Mouse (Mus musculus): ENCODE results near the gene Ctxn2. TPM values are rescaled to one million over a fixed set of nuclear protein-coding genes. Genes with fewer than 3 reads are reported as not detected.
"Not testable (repeated sequence)": the region's sequence is repeated elsewhere in the genome, so short reads cannot be mapped to it uniquely, and the experiment has no call there.

Gene Ctxn2
- 11.9 and 20.2 TPM in 2 replicates for polyA plus RNA-seq (2014; fragmentation: Nextera tagmentation; extraction: Ambion mirVana)

GRCm38 (mm10) chr2:125135903-125136811, at the start of gene Ctxn2:
TSS of gene Ctxn2 (plus strand) at chr2:125136692.
- peak within 1 kb of the TSS; percentile 82 for H3K27ac ChIP-seq (replicated peaks; ENCODE audit: low read depth, low read length)
- H3K27me3 ChIP-seq (ENCODE audit: control insufficient read depth, insufficient read depth, low read length), result no peaks in the 10 kb centered on the region
- DNase-seq (peak; percentile 81), ATAC-seq (ENCODE audit: low FRiP score, low TSS enrichment) (peak; percentile 53; the same call in 1 of the 2 replicates)
- H3K4me2 ChIP-seq (ENCODE audit: low read length), result peak within 1 kb of the TSS; percentile 62
- under 1% methylated on average over 39 of the region's 39 CpGs for WGBS
- H3K4me1 ChIP-seq (ENCODE audit: control insufficient read depth, insufficient read depth, low read length), result no peaks in the 10 kb centered on the region
- no peaks in the 10 kb centered on the region for H3K36me3 ChIP-seq (ENCODE audit: control insufficient read depth, insufficient read depth, low read length)
- no peaks in the 10 kb centered on the region for H3K9me3 ChIP-seq (ENCODE audit: control insufficient read depth, low read length)
- H3K9ac ChIP-seq (replicated peaks; ENCODE audit: low read length), result peak within 1 kb of the TSS; percentile 59
- H3K4me3 ChIP-seq (replicated peaks; ENCODE audit: low read depth, low read length), result peak within 1 kb of the TSS; percentile 46

- H3K9me3 ChIP-seq (ENCODE audit: control insufficient read depth, low read length), result no peaks in the 10 kb centered on the region
- H3K27me3 ChIP-seq (ENCODE audit: control insufficient read depth, insufficient read depth, low read length), result no peaks in the 10 kb centered on the region
- WGBS, result 92% methylated on average over 7 of the region's 7 CpGs
- ATAC-seq (ENCODE audit: low FRiP score, low TSS enrichment), result no peak
- H3K27ac ChIP-seq (replicated peaks; ENCODE audit: low read depth, low read length), result no peak overlapping the region
- H3K4me1 ChIP-seq (ENCODE audit: control insufficient read depth, insufficient read depth, low read length), result no peaks in the 10 kb centered on the region
- no peak overlapping the region for H3K9ac ChIP-seq (replicated peaks; ENCODE audit: low read length)
- H3K4me2 ChIP-seq (ENCODE audit: low read length), result no peak overlapping the region
- H3K4me3 ChIP-seq (replicated peaks; ENCODE audit: low read depth, low read length), result no peak overlapping the region
- no peak for DNase-seq
- peaks cover 46% of the 10 kb centered on the region for H3K36me3 ChIP-seq (ENCODE audit: control insufficient read depth, insufficient read depth, low read length)
These were observed 47.7 kb upstream of the Ctxn2 start for GRCm38 (mm10) chr2:125088757-125089156.

- H3K27me3 ChIP-seq (ENCODE audit: control insufficient read depth, insufficient read depth, low read length); H3K9ac ChIP-seq (replicated peaks; ENCODE audit: low read length); H3K4me3 ChIP-seq (replicated peaks; ENCODE audit: low read depth, low read length); H3K9me3 ChIP-seq (ENCODE audit: control insufficient read depth, low read length); ATAC-seq (ENCODE audit: low FRiP score, low TSS enrichment); DNase-seq; H3K27ac ChIP-seq (replicated peaks; ENCODE audit: low read depth, low read length); H3K4me1 ChIP-seq (ENCODE audit: control insufficient read depth, insufficient read depth, low read length); H3K4me2 ChIP-seq (ENCODE audit: low read length): not testable (repeated sequence)
- H3K36me3 ChIP-seq (ENCODE audit: control insufficient read depth, insufficient read depth, low read length), result peaks cover 51% of the 10 kb centered on the region
- WGBS, result 92% methylated on average over 3 of the region's 3 CpGs
These were observed 44.4 kb upstream of the Ctxn2 start for GRCm38 (mm10) chr2:125092123-125092522.

- 97% methylated on average over 13 of the region's 13 CpGs for WGBS
These were observed 32.0 kb upstream of the Ctxn2 start for GRCm38 (mm10) chr2:125104491-125104890.

GRCm38 (mm10) chr2:125106536-125106935, 30.0 kb upstream of the Ctxn2 start:
- H3K27ac ChIP-seq (replicated peaks; ENCODE audit: low read depth, low read length); DNase-seq; H3K4me1 ChIP-seq (ENCODE audit: control insufficient read depth, insufficient read depth, low read length); H3K4me2 ChIP-seq (ENCODE audit: low read length); H3K27me3 ChIP-seq (ENCODE audit: control insufficient read depth, insufficient read depth, low read length); H3K9ac ChIP-seq (replicated peaks; ENCODE audit: low read length); ATAC-seq (ENCODE audit: low FRiP score, low TSS enrichment); H3K4me3 ChIP-seq (replicated peaks; ENCODE audit: low read depth, low read length); H3K9me3 ChIP-seq (ENCODE audit: control insufficient read depth, low read length): not testable (repeated sequence)
- WGBS, result 84% methylated on average over 4 of the region's 4 CpGs
- peaks cover 41% of the 10 kb centered on the region for H3K36me3 ChIP-seq (ENCODE audit: control insufficient read depth, insufficient read depth, low read length)

More at GRCm38 (mm10) chr2:125104491-125104890, 32.0 kb upstream of the Ctxn2 start:
- not testable (repeated sequence) for ATAC-seq (ENCODE audit: low FRiP score, low TSS enrichment); H3K4me3 ChIP-seq (replicated peaks; ENCODE audit: low read depth, low read length); H3K4me2 ChIP-seq (ENCODE audit: low read length); H3K9me3 ChIP-seq (ENCODE audit: control insufficient read depth, low read length); H3K27me3 ChIP-seq (ENCODE audit: control insufficient read depth, insufficient read depth, low read length); H3K4me1 ChIP-seq (ENCODE audit: control insufficient read depth, insufficient read depth, low read length); DNase-seq; H3K9ac ChIP-seq (replicated peaks; ENCODE audit: low read length); H3K27ac ChIP-seq (replicated peaks; ENCODE audit: low read depth, low read length)
- peaks cover 44% of the 10 kb centered on the region for H3K36me3 ChIP-seq (ENCODE audit: control insufficient read depth, insufficient read depth, low read length)

GRCm38 (mm10) chr2:125119381-125120110, 16.9 kb upstream of the Ctxn2 start:
- DNase-seq (no peak), ATAC-seq (ENCODE audit: low FRiP score, low TSS enrichment) (no peak)
- no peaks in the 10 kb centered on the region for H3K9me3 ChIP-seq (ENCODE audit: control insufficient read depth, low read length)
- H3K4me3 ChIP-seq (replicated peaks; ENCODE audit: low read depth, low read length), result no peak overlapping the region
- H3K4me1 ChIP-seq (ENCODE audit: control insufficient read depth, insufficient read depth, low read length), result peaks cover 22% of the 10 kb centered on the region
- H3K36me3 ChIP-seq (ENCODE audit: control insufficient read depth, insufficient read depth, low read length), result peaks cover 11% of the 10 kb centered on the region
- 67% methylated on average over 6 of the region's 6 CpGs for WGBS
- no peak overlapping the region for H3K9ac ChIP-seq (replicated peaks; ENCODE audit: low read length)
- no peaks in the 10 kb centered on the region for H3K27me3 ChIP-seq (ENCODE audit: control insufficient read depth, insufficient read depth, low read length)
- H3K4me2 ChIP-seq (ENCODE audit: low read length), result peak overlapping the region; percentile 3; the same call in 1 of the 2 replicates
- H3K27ac ChIP-seq (replicated peaks; ENCODE audit: low read depth, low read length), result no peak overlapping the region

- Histone ChIP-seq H3K27me3 (ENCODE audit: control insufficient read depth, insufficient read depth, low read length) (no peaks in the 10 kb centered on the region), H3K27ac (replicated peaks; ENCODE audit: low read depth, low read length) (peak overlapping the region; percentile 97), H3K4me2 (ENCODE audit: low read length) (peak overlapping the region; percentile 70), H3K9me3 (ENCODE audit: control insufficient read depth, low read length) (no peaks in the 10 kb centered on the region), H3K9ac (replicated peaks; ENCODE audit: low read length) (peak overlapping the region; percentile 99), H3K36me3 (ENCODE audit: control insufficient read depth, insufficient read depth, low read length) (no peaks in the 10 kb centered on the region), H3K4me3 (replicated peaks; ENCODE audit: low read depth, low read length) (peak overlapping the region; percentile 76), H3K4me1 (ENCODE audit: control insufficient read depth, insufficient read depth, low read length) (peaks cover 22% of the 10 kb centered on the region)
- ATAC-seq (ENCODE audit: low FRiP score, low TSS enrichment) (peak; percentile 44; the same call in 1 of the 2 replicates), DNase-seq (peak; percentile 61)
- 2% methylated on average over 4 of the region's 4 CpGs for WGBS
These were observed 14.2 kb upstream of the Ctxn2 start for GRCm38 (mm10) chr2:125122288-125122623.

GRCm38 (mm10) chr2:125122624-125123476, 13.6 kb upstream of the Ctxn2 start:
- WGBS, result under 1% methylated on average over 57 of the region's 59 CpGs
- no peaks in the 10 kb centered on the region for H3K36me3 ChIP-seq (ENCODE audit: control insufficient read depth, insufficient read depth, low read length)
- no peaks in the 10 kb centered on the region for H3K9me3 ChIP-seq (ENCODE audit: control insufficient read depth, low read length)
- H3K27ac ChIP-seq (replicated peaks; ENCODE audit: low read depth, low read length), result peak overlapping the region; percentile 97
- no peaks in the 10 kb centered on the region for H3K27me3 ChIP-seq (ENCODE audit: control insufficient read depth, insufficient read depth, low read length)
- H3K4me1 ChIP-seq (ENCODE audit: control insufficient read depth, insufficient read depth, low read length), result peaks cover 22% of the 10 kb centered on the region
- peak overlapping the region; percentile 76 for H3K4me3 ChIP-seq (replicated peaks; ENCODE audit: low read depth, low read length)
- peak overlapping the region; percentile 99 for H3K9ac ChIP-seq (replicated peaks; ENCODE audit: low read length)
- peak overlapping the region; percentile 70 for H3K4me2 ChIP-seq (ENCODE audit: low read length)
- peak; percentile 72 for DNase-seq
- peak; percentile 74 for ATAC-seq (ENCODE audit: low FRiP score, low TSS enrichment)
